Mouse (Mus musculus) kidney, postnatal 25 days (tissue): Measurements from ENCODE around the gene Plxnb3.
"Not testable (repeated sequence)": the region's sequence is repeated elsewhere in the genome, so short reads cannot be mapped to it uniquely, and the experiment has no call there.

ENCODE experiments used
- DNase-seq, 2 experiments: peaks; one replicate each; pipeline ENCODE4 v3.0.0; 2021; ENCODE audit warnings: mixed read lengths in 2 of 2

Plxnb3 gene

GRCm38 (mm10) chrX:73756334-73757140, at the start of gene Plxnb3:
TSS of gene Plxnb3 (plus strand) at chrX:73757090.
- DNase-seq, result no peak

DNA sequence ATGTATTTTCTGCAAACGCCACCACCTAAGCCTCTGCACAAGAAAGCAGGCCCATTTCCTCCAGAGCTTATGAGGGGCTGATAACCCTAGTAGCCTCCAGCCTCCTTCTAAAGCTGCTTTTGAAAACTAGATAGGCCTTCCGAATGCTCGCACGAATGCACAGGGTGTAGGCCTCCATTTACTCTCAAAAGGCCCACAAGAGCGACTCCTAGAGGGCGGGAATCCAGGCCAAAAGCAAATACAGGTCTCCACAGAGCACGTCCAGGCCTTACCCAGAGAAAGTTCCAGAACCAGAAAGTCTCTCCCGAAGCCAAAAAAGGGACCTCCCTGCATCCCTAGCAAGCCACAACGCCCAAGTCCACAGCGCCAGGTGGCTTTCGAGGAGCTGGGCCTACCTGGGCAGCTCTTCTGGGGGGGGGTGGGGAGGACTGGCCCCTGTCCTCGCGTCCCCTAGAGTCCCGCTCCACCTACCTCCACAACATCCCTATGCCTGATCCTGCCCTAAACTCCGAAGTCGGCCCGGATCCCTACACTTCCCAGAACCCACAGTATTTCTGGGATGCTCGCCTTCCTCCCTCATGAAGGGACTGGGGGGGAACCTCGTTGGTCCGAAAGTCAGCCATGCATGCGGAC, 41.3 kb upstream of the Plxnb3 start:
- peak; percentile 48 to 69 for DNase-seq

DNA sequence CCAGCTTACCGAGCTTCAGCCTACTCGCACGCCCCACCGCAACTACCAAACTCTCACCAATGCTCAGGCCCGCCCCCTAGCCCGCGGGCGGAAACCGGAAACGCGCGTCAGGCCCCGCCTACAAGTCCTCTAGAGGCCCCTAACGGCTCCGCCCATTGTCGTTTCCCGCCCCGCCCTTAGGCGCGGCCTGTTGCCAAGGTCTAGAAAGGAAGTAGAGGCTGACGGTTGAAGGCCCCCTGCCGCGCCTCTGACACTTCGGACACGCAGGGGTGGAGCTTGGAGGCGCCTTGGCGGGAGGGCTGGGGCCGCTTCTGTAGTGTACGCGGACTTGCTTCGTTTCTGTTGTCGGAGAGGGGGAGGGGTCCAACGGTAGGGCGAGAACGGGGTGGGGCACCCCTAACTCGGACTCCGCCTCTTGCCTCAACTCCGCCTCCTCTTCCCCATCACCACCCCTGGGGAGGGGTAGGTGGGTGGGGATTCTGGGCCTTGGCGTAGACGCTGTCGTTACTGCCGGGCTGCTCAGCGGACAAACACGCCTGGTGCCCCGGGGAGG, 40.7 kb upstream of the Plxnb3 start, which contains the start of the genes Bcap31 and Abcd1:
Bcap31 (minus strand) TSS at position 67 of the 553 bp plus-strand sequence.
Abcd1 (plus strand) TSS at position 489 of the 553 bp plus-strand sequence.
- DNase-seq, result peak; percentile 95 to 97

DNA sequence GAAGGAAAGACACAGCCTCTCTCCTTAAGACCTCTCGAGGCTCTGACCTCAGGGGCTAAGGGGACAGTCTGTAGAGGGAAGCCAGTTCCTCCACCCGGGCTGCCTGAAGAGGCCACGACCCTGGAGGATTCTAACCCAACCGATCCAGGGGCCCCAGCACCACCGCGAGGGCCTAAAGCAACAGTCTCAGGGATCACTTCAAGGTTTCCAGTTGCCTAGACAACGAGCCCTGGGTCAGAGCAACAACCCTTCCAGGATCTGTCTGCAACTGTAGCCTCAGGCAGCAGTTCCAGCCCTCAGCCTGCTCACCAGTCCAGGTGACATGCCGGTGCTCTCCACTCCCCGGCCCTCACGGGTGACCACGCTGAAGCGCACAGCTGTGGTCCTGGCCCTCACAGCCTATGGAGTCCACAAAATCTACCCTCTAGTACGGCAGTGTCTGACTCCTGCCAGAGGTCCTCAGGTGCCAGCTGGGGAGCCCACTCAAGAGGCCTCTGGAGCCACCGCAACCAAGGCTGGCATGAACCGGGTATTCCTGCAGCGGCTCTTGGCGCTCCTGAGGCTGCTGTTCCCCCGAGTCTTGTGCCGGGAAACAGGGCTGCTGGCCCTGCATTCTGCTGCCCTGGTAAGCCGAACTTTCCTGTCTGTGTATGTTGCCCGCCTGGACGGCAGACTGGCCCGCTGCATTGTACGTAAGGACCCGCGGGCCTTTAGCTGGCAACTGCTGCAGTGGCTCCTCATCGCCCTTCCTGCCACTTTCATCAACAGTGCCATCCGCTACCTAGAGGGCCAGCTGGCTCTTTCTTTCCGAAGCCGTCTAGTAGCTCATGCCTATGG, 40.0 kb upstream of the Plxnb3 start:
- peak in 1 of 2 experiments; percentile 40 for DNase-seq

GRCm38 (mm10) chrX:73717667-73718066, 39.2 kb upstream of the Plxnb3 start:
- peak in 1 of 2 experiments; percentile 36 for DNase-seq

DNA sequence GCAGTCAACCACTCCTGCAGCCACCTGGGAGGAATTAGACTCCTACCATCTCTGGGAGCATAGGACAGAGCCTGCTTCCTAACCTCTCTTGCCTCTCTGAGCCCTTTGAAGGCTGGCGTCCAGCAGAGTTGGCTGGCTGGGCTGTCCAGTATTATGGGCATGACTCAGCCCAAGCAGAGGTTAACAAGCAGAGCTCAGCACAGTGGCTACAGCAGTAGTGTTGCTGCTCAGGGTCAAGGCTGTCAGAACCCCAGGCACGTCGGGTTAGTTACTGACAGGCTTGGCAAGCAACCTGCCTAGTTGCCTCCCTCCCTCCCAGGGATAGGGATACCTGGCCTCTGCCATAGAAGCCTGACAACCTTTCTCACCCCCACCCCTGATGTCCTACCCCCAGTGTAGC, 38.6 kb upstream of the Plxnb3 start:
- DNase-seq, result peak in 1 of 2 experiments; percentile 39

GRCm38 (mm10) chrX:73718686-73719362, 38.1 kb upstream of the Plxnb3 start:
- peak; percentile 52 to 63 for DNase-seq

DNA sequence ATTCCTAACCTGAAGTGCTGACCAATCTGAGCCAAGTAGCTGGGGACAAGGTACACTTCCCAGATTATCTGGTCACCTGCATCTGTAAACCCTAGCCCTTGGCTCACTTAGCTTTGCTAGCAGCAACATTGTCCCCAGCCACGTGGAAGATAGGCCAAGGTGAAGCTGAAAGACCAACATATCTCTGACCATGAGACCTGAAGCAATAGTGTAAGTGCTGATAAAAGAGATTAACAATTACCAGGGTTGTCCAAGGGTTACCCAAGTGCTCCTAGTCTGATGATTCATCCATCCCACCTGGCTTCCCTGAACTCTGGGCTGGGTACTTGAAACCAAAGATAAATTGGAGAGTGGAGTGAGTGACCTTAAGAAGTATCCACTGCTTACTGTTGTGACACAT, 26.0 kb upstream of the Plxnb3 start:
- no peak for DNase-seq

- DNase-seq, result no peak
These were observed 18.7 kb upstream of the Plxnb3 start for GRCm38 (mm10) chrX:73738155-73738554.

- DNase-seq, result no peak
These were observed 17.7 kb upstream of the Plxnb3 start for GRCm38 (mm10) chrX:73739151-73739550.

GRCm38 (mm10) chrX:73739841-73740240, 17.0 kb upstream of the Plxnb3 start:
- DNase-seq, result not testable (repeated sequence)

- no peak for DNase-seq
These were observed 12.0 kb upstream of the Plxnb3 start for GRCm38 (mm10) chrX:73744774-73745481.

DNA sequence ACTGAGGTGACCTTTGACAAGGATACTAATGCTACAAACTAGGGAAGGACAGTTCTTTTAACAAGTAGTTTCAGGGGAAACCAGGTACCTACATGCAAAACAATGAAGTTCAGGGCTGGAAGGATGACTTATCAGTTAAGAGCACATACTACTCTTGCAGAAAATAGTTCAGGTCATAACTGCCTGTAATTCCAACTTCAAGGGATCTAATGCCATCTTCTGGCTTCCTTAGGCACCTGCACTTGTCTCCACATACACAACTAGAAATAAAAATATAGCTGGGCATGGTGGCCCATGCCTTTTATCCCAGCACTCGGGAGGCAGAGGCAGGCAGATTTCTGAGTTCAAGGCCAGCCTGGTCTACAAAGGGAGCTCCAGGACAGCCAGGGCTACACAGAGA, 7.9 kb upstream of the Plxnb3 start:
- DNase-seq, result no peak

GRCm38 (mm10) chrX:73758611-73759290, 1.9 kb downstream of the Plxnb3 start:
- no peak for DNase-seq

- peak; percentile 81 to 83 for DNase-seq
These were observed 8.4 kb downstream of the Plxnb3 start for GRCm38 (mm10) chrX:73765311-73765710.

- peak in 1 of 2 experiments; percentile 17 for DNase-seq
These were observed 10.4 kb downstream of the Plxnb3 start for GRCm38 (mm10) chrX:73767267-73767666.

DNA sequence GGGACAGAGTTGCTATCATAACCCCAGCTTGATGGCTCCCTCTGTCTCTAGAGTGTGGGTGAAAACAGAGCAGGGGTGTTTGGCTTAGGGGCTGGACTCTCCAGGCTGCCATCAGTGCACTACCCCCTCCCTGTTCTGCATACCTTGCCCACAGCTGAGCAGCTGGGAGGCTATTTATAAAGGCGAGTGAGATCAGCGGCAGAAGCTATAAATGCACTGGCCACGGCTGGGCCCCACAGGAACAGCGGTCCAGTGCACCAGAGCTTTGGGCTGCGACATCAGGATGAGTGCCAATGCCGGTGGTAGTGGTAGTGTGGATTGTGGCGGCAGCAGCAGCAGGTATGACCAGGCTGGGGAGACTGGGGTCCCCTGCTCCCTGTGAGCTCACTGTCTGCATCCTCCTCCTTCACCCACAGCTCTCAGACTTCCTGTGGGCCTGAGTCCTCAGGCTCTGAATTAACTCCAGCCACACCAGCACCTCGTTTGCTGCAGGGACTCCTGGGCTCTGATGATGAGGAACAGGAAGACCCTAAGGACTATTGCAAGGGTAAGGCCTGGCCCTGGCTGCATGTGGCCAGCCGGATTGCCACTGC, 17.4 kb downstream of the Plxnb3 start, which contains the start of gene Srpk3:
Srpk3 (plus strand) TSS at position 238 of the 593 bp plus-strand sequence.
- DNase-seq, result peak in 1 of 2 experiments; percentile 10

DNA sequence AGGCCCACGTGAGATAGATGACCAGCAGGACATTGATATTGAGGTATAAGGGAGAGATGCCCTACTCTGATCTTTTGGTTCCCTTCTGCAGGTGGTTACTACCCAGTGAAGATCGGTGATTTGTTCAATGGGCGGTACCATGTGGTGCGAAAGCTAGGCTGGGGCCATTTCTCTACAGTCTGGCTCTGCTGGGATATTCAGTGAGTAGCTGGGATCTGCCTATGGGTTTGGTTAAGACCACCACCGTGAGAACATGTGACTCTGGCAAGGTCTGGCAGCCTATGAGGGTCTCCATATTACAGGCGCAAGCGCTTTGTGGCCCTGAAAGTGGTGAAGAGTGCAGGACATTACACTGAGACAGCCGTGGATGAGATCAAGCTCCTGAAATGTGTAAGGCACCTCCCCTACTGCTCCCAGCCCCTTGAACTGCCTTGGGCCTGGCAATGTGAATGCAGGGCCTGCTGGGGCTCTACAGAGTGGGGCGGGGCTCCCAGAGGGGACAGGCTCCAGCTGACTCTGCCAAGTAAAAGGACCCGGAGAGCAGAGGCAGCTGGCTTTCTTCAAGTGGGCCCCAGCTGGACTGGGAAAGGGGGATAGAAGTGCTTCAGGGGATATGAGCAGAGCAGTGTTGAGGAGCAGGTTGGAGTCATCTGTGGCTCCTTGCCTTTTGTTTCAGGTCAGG, 18.1 kb downstream of the Plxnb3 start:
- peak; percentile 9 to 52 for DNase-seq

DNA sequence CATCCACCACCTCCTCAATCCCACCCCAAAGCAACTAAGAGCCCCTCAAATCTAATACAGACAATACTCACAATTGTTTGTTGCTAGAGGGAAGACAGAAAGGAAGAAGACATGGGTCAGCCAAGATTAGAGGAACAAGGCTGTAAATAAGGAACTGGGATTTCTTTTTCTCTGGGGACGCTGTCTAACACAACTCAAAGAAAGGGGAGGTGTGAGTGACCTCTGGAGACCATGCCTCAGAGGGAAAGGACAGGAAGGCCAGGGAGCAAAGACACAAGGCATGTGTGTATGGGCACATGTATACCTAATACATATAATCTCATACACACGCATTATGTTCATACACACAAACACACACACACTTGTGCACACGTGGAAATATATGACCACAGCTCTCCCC, 25.3 kb downstream of the Plxnb3 start:
- no peak for DNase-seq

- peak in 1 of 2 experiments; percentile 33 for DNase-seq
These were observed 28.8 kb downstream of the Plxnb3 start for GRCm38 (mm10) chrX:73785666-73786065.
